Mouse (Mus musculus): ENCODE data around the gene Foxn3. TPM values are rescaled to one million over a fixed set of nuclear protein-coding genes. Genes with fewer than 3 reads are reported as not detected.

Foxn3 gene
- 18.6 and 23.5 TPM in 2 replicates for polyA plus RNA-seq (2015; fragmentation: Nextera tagmentation; extraction: Ambion mirVana)

DNA sequence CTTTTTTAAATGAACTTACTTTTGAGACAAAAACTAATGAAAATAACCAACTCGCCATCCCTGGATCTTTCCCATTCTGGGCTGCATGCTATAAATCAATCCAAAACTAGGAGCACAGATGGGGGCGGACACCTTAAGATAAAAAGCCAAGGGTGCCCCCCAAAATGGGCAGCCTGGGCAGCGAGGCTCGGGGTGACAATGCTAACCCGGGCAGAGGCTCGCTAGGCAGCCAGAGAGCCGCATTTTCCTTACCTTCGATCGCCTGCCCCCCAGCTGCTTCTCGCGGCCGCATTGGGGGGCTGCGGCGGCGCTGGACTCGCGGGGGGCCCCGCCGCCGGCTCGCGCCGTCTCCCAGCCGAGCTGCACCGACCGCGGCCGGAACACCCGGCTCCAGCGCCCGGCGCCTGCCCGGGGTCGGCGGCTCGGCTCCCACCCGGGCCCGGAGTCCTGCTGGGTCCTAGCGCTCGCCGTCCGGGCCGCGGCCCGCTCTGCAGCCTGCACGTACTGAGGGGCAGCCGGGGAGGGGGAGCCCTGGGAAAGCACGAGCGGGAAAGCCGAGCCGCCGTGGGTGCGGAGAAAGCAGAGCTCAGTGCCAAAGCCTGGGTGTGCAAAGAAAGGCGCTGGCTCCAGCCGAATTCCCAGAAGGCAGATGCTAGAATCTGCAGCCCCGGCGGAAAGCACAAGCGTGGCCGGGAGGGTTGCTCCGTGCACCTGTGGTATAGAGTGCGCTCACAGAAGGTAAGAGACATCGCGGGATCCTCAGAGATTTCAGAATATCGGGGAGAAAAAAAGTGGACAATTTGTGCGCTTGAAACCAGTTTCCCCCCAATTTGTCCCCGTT is at the start of gene Foxn3:
Gene Foxn3, minus strand, starts transcription at position 364 of the 841 bp plus-strand sequence.
- Histone ChIP-seq H3K9me3 (replicated peaks; ENCODE audit: control insufficient read depth, low read length) (no peaks in the 10 kb centered on the region), H3K27ac (ENCODE audit: low read length) (peak within 1 kb of the TSS; percentile 74), H3K27me3 (ENCODE audit: control insufficient read depth, insufficient read depth, low read depth, low read length) (no peaks in the 10 kb centered on the region), H3K4me2 (ENCODE audit: low read depth, low read length) (peak within 1 kb of the TSS; percentile 88), H3K9ac (ENCODE audit: low read depth, low read length) (peak within 1 kb of the TSS; percentile 80), H3K36me3 (ENCODE audit: control insufficient read depth, insufficient read depth) (no peaks in the 10 kb centered on the region), H3K4me3 (ENCODE audit: low read depth, low read length) (peak within 1 kb of the TSS; percentile 77), H3K4me1 (ENCODE audit: control insufficient read depth, low read depth, low read length) (peaks cover 23% of the 10 kb centered on the region)
- peak; percentile 80 for ATAC-seq (ENCODE audit: low read depth)
- under 1% methylated on average over 61 of the region's 66 CpGs for whole genome bisulfite sequencing (ENCODE audit: insufficient replicate concordance)

DNA sequence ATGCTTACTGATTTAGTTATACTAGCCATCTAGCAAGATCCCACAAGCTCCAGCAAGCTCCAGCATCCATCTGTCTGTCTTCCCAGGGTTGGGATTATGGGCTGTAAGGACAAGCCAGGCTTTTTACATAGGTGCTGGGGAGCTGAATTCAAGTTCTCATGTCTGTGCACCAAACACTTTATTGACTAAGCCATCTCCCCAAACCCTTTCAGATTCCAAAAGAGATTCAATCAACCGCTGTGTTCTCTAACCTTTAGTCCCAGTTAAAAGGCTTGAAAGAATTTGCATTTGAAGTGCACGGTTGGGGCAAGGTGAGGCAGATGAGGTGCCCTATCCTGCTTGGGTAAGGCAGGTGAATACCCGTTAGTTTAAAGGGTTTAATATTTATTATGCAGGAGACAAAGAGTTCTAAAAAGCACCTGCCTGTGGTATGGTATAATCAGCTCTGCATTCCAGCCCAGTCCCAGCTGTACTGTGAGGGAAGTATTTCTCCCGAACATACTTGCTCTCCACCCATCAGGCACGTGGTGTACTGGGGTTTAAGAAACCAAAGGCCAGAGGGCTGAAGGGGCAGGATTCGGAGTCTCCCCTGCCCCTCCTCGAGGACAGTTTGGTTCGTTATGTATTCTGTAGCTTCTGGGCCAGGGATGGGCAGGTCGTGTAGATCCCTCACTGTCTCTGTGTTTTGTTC is 48.9 kb upstream of the Foxn3 start:
- WGBS (ENCODE audit: insufficient replicate concordance) = 51% methylated on average over 9 of the region's 9 CpGs

DNA sequence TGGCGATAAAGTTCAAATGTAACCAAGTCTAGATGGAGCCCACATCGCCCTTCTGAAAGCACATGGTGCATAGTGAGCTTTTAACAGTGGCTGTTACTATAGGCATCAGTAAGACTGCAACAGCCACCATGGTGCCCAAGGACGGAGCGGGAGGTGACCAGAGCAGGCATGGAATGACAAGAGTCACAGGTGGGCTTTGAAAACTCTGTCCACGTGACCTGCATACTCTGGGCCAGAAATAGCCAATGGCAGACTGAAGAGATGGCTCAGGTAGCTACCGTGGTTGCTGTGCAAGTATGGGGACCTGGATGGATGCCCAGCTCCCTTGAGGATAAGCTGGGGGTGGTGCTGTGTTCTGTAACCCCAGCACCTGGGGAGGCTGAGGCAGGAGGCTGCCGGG is 47.5 kb upstream of the Foxn3 start:
- Histone ChIP-seq H3K27me3 (ENCODE audit: control insufficient read depth, insufficient read depth, low read depth, low read length) (no peaks in the 10 kb centered on the region), H3K9ac (ENCODE audit: low read depth, low read length) (no peak overlapping the region), H3K27ac (ENCODE audit: low read length) (no peak overlapping the region), H3K36me3 (ENCODE audit: control insufficient read depth, insufficient read depth) (no peaks in the 10 kb centered on the region), H3K4me1 (ENCODE audit: control insufficient read depth, low read depth, low read length) (no peaks in the 10 kb centered on the region), H3K4me3 (ENCODE audit: low read depth, low read length) (no peak overlapping the region), H3K4me2 (ENCODE audit: low read depth, low read length) (no peak overlapping the region), H3K9me3 (replicated peaks; ENCODE audit: control insufficient read depth, low read length) (no peaks in the 10 kb centered on the region)
- WGBS (ENCODE audit: insufficient replicate concordance) = 77% methylated on average over 7 of the region's 7 CpGs
- no peak for ATAC-seq (ENCODE audit: low read depth)

More for the DNA sequence above, 48.9 kb upstream of the Foxn3 start:
- H3K4me2 ChIP-seq (ENCODE audit: low read depth, low read length) = no peak overlapping the region
- no peak overlapping the region for H3K9ac ChIP-seq (ENCODE audit: low read depth, low read length)
- H3K27ac ChIP-seq (ENCODE audit: low read length) = no peak overlapping the region
- no peaks in the 10 kb centered on the region for H3K4me1 ChIP-seq (ENCODE audit: control insufficient read depth, low read depth, low read length)
- ATAC-seq (ENCODE audit: low read depth) = no peak
- H3K9me3 ChIP-seq (replicated peaks; ENCODE audit: control insufficient read depth, low read length) = no peaks in the 10 kb centered on the region
- H3K36me3 ChIP-seq (ENCODE audit: control insufficient read depth, insufficient read depth) = no peaks in the 10 kb centered on the region
- H3K4me3 ChIP-seq (ENCODE audit: low read depth, low read length) = no peak overlapping the region
- no peaks in the 10 kb centered on the region for H3K27me3 ChIP-seq (ENCODE audit: control insufficient read depth, insufficient read depth, low read depth, low read length)

DNA sequence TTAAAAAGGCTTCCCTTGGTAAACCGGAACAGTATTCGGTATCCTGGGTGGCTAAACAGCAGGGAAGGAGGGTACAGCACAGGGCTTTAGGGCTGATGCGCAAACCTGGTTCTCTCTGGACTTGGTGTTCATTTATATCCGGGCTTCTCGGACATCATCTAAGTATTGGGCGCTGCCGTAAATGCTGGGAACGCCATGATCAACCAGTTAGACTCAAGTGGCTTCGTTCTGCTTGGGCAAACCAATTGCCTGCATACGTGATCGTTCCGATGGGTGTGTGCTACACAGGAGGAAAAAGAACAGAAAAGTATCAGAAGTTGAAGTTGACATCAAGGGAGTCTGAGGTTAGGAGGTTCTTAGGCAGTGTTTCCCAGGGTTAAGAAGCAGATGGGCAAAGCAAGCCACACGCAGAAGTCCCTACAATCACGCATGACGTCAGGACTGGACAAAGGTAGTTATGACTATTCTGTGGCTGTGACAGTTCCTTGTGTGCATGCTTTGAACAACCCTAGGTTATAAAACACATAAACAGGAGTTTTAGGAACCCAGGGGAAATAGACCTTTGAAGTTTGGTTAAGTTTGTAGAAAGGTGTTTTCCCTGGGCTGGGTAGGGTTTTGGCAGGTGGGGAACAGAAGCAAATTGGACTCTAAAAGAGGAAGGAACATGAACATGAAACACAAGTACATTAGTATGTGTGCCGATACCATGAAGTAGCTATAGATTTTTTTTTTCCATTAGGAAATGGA is 46.9 kb upstream of the Foxn3 start:
- H3K9me3 ChIP-seq (replicated peaks; ENCODE audit: control insufficient read depth, low read length) = no peaks in the 10 kb centered on the region
- H3K27ac ChIP-seq (ENCODE audit: low read length) = no peak overlapping the region
- H3K36me3 ChIP-seq (ENCODE audit: control insufficient read depth, insufficient read depth) = no peaks in the 10 kb centered on the region
- ATAC-seq (ENCODE audit: low read depth) = no peak
- no peak overlapping the region for H3K4me2 ChIP-seq (ENCODE audit: low read depth, low read length)
- no peak overlapping the region for H3K9ac ChIP-seq (ENCODE audit: low read depth, low read length)
- no peaks in the 10 kb centered on the region for H3K27me3 ChIP-seq (ENCODE audit: control insufficient read depth, insufficient read depth, low read depth, low read length)
- H3K4me3 ChIP-seq (ENCODE audit: low read depth, low read length) = no peak overlapping the region
- H3K4me1 ChIP-seq (ENCODE audit: control insufficient read depth, low read depth, low read length) = no peaks in the 10 kb centered on the region
- 78% methylated on average over 16 of the region's 16 CpGs for WGBS (ENCODE audit: insufficient replicate concordance)

DNA sequence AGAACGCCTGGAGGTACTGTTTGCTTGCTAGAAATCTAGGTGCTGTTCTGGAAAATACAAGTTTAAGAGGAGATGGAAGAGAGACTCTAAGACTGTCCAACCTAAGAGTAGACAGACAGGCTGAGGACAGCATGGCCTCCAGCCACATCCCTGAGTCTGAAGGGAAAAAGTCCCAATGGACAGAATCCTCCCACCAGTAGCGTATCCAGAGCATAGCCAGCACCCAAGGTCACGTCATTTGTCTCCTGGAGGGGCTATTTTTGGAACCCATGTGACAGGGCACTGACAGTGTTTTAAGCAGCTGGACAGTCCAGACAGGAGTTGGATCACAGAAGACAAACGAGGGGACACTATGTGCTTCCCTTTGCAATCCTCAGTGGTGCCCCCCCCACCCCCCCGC is 46.3 kb upstream of the Foxn3 start:
- H3K9ac ChIP-seq (ENCODE audit: low read depth, low read length) = no peak overlapping the region
- no peak overlapping the region for H3K4me2 ChIP-seq (ENCODE audit: low read depth, low read length)
- H3K27me3 ChIP-seq (ENCODE audit: control insufficient read depth, insufficient read depth, low read depth, low read length) = no peaks in the 10 kb centered on the region
- ATAC-seq (ENCODE audit: low read depth) = no peak
- no peak overlapping the region for H3K4me3 ChIP-seq (ENCODE audit: low read depth, low read length)
- 64% methylated on average over 5 of the region's 5 CpGs for WGBS (ENCODE audit: insufficient replicate concordance)
- no peaks in the 10 kb centered on the region for H3K4me1 ChIP-seq (ENCODE audit: control insufficient read depth, low read depth, low read length)
- no peaks in the 10 kb centered on the region for H3K36me3 ChIP-seq (ENCODE audit: control insufficient read depth, insufficient read depth)
- no peak overlapping the region for H3K27ac ChIP-seq (ENCODE audit: low read length)
- H3K9me3 ChIP-seq (replicated peaks; ENCODE audit: control insufficient read depth, low read length) = no peaks in the 10 kb centered on the region

DNA sequence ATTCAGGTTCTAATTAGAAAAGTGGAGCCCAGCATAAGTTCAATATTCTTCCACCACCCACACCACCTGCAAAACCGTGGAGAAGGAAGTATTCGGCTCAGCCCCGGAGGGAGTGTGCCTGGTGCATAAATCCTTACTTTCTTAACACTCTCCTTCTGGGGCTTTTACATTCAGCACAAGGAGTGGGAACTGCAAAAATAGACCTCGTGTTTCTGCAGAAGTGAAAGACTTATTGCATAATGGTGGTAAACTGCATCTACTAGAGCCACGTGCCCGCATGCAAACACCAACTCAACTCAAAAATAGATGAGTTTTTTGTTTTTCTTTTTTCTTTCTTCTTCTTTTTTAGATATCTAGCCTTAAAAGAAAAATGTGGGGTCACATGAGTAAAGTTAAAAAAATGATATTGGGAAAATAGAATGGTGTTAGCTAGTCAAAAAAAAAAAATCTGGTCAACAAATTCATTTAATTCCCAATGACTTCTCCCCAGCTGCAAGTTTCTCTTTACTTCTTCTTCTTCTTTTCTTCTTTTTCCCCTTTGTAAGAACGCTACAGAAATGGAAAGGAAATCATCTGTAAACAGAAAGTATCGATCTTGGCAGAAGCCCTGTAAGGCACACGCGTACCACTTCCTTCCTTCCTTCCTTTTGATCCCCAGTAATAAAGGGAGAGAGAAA is 45.0 kb upstream of the Foxn3 start:
- H3K36me3 ChIP-seq (ENCODE audit: control insufficient read depth, insufficient read depth) = no peaks in the 10 kb centered on the region
- H3K4me3 ChIP-seq (ENCODE audit: low read depth, low read length) = no peak overlapping the region
- ATAC-seq (ENCODE audit: low read depth) = no peak
- H3K9me3 ChIP-seq (replicated peaks; ENCODE audit: control insufficient read depth, low read length) = no peaks in the 10 kb centered on the region
- 28% methylated on average over 10 of the region's 10 CpGs for WGBS (ENCODE audit: insufficient replicate concordance)
- H3K27ac ChIP-seq (ENCODE audit: low read length) = no peak overlapping the region
- H3K9ac ChIP-seq (ENCODE audit: low read depth, low read length) = no peak overlapping the region
- no peak overlapping the region for H3K4me2 ChIP-seq (ENCODE audit: low read depth, low read length)
- H3K27me3 ChIP-seq (ENCODE audit: control insufficient read depth, insufficient read depth, low read depth, low read length) = no peaks in the 10 kb centered on the region
- H3K4me1 ChIP-seq (ENCODE audit: control insufficient read depth, low read depth, low read length) = no peaks in the 10 kb centered on the region

DNA sequence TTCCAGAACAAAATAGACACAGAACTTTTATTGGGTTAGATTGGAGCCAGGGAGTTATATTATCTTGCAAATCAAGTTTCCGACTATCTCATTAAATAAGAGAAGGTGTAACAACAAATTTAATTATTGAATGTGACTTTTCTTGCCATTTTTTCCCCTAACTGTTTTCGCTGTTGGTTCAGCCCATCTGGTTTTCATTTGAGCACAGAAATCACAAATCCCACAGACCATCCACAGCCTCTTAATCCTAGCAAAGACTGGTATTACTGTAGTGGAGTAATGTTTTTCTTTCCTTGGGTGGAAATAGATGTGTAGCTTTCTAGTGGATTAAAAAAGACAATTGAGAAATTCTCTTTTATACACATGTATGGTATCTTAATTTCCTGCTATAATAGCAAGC is 40.0 kb upstream of the Foxn3 start:
- H3K27ac ChIP-seq (ENCODE audit: low read length) = no peak overlapping the region
- H3K4me1 ChIP-seq (ENCODE audit: control insufficient read depth, low read depth, low read length) = no peaks in the 10 kb centered on the region
- H3K36me3 ChIP-seq (ENCODE audit: control insufficient read depth, insufficient read depth) = no peaks in the 10 kb centered on the region
- no peaks in the 10 kb centered on the region for H3K9me3 ChIP-seq (replicated peaks; ENCODE audit: control insufficient read depth, low read length)
- WGBS (ENCODE audit: insufficient replicate concordance) = 74% methylated on average over 2 of the region's 2 CpGs
- no peak overlapping the region for H3K4me2 ChIP-seq (ENCODE audit: low read depth, low read length)
- H3K27me3 ChIP-seq (ENCODE audit: control insufficient read depth, insufficient read depth, low read depth, low read length) = no peaks in the 10 kb centered on the region
- no peak overlapping the region for H3K9ac ChIP-seq (ENCODE audit: low read depth, low read length)
- no peak for ATAC-seq (ENCODE audit: low read depth)
- H3K4me3 ChIP-seq (ENCODE audit: low read depth, low read length) = no peak overlapping the region

DNA sequence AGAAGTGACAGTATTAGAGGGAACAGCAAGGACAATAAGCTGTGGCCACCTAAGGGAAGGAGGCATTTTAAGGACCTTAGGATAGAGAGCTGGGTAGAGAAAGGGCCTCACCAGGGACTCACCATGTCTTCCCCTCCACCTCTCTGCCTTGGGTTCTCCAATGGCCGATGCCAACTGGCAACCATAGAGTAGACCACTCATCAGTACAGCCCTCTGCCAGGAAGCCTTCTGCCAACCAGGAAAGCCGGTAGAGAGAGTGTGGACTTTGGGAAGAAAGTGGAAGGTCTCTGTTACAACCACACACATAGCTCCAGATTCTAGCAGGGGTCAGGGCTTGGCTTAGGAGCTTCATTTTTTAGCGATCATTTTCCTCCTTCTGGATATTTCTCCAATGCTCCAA is 38.5 kb upstream of the Foxn3 start:
- Histone ChIP-seq H3K4me2 (ENCODE audit: low read depth, low read length) (no peak overlapping the region), H3K9me3 (replicated peaks; ENCODE audit: control insufficient read depth, low read length) (no peaks in the 10 kb centered on the region), H3K27me3 (ENCODE audit: control insufficient read depth, insufficient read depth, low read depth, low read length) (no peaks in the 10 kb centered on the region), H3K36me3 (ENCODE audit: control insufficient read depth, insufficient read depth) (no peaks in the 10 kb centered on the region), H3K4me3 (ENCODE audit: low read depth, low read length) (no peak overlapping the region), H3K4me1 (ENCODE audit: control insufficient read depth, low read depth, low read length) (no peaks in the 10 kb centered on the region), H3K9ac (ENCODE audit: low read depth, low read length) (no peak overlapping the region), H3K27ac (ENCODE audit: low read length) (no peak overlapping the region)
- ATAC-seq (ENCODE audit: low read depth) = no peak
- 76% methylated on average over 3 of the region's 3 CpGs for WGBS (ENCODE audit: insufficient replicate concordance)
